Mouse (Mus musculus): ENCODE measurements around the gene Axin2.

Axin2 gene

DNA sequence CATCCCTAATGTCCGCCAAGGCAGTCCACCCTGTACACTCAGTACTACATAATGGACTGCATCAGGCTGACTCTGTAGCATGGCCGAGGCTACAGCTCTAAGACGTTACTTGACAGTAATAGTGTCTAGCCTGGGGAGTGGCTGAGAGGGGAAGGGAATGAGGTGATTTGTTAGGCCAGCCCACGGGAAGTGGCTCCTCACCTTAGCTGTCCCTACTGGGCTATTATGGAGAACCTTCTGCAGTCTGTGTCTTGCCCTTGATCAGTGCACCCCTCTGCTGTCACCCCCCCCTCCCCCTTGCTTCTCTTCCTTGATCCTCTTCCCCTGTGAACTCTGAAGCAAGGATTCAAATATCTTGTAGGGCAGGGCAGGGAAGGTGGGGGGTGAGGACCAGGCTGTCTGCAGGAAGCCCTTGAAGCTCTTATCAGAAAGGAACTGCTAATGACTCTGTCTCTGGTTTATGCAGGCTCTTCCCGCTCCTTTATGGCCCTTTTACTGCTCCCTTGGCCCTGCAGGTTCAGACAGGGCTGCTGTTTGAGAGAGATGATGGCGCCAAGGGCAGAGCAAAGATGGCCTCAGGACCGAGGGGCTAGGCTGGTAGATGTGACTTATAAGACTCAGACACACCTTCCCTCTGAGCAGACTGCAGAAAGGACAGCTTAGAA is 13.4 kb upstream of the Axin2 start:
- DNase-seq (ENCODE audit: low spot score): no peak

DNA sequence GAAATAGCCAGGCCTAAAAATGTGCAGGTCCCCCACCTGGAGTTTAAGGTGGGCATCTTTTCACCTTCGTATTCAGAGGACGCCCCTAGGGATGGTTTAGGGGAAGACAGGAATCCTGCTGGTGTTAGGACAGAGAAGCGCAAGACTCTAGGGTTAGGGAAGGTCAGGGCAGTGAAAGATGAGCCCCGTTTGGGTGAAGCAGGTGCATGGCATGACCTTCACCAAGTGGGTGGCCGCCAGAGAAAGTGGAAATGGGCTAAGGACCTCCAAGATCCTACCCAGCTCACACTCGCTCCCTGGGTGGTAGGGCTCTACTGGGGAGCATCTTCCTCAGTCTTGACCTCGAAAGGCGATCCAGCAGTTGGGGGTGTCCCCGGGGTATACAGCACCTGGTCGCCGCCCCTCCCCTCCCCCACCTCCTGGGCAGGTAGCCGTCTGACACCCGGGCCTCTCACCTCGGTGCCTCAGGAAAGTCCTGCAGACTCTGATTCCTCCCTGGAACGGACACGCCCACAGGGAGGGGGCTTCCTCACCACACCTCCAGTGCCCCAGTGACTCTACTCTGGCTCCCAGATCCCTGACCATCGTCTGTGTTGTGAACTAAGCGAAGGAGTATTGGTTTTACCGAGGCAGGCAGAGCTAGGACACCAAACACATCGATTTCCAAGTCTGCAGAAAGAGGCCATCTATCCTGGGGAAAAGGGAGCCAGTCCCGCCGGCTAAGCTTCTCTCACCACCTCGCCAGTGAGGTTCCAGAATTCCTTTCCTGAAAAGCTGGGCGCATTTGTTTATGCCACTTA is 10.6 kb upstream of the Axin2 start:
- no peak for DNase-seq (ENCODE audit: low spot score)

DNA sequence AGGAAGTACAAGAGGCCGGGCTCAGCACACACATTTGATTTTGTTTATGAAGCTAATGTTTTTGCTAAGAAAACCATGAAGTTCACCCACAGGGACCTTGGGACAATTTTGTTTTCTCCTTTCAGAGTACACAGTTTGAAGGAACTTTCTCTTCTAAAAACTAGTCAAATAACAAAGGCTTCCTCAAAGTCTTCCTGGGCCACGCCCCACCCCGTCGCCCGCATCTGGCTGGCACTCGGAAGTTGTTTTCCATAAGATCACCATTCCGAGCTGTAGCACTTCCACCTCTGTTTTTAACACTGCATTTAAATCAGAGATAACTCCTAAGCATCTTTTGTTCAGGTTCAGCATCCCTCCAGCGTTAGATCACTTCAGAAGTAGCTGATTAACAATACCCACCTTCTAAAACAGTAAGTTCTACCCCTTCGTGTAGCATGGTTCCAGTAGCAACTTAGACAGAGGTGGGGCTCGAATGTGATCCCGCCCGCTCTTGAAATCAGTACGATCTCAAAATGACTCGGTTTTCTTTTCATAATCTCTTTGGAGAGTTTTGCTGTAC is 9.7 kb upstream of the Axin2 start:
- no peak for DNase-seq (ENCODE audit: low spot score)

DNA sequence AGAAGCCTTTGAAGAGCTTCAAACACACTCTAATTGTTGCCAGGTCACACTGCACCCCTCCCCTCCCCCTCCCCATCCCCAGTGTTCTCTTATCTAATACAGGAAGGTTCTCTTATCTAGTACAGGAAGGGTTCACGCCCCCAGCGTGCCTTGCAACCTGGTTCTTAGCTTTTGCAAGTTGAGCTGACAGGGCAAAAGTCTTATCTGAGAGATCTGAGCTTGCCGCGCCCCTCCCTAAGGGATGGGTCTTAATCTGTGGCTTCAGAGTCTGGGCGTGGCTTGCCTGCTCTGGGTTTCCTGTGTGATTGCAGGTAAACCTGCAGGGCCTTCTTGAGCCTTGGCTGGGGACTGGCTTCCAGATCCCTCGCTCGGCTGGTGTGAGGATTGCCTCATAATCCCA is 9.2 kb upstream of the Axin2 start:
- DNase-seq (ENCODE audit: low spot score): no peak

DNA sequence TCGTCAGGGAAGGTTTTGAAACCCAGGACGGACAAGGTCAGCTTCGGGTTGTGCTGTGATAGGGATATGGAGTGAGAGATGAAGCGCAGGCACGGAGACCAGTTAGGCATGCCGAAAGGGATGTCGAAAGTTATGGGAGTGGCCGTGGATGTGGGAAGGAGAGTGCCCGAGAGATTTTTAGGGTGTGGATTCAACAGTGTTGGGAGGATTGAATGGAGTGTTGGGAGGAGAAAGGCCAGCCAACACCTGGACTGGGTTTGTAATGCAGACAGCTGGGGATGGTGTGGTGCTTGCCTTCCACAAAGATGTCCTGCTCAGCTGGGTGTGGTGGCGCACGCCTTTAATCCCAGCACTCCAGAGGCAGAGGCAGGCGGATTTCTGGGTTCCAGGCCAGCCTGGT is 8.0 kb upstream of the Axin2 start:
- no peak for DNase-seq (ENCODE audit: low spot score)

DNA sequence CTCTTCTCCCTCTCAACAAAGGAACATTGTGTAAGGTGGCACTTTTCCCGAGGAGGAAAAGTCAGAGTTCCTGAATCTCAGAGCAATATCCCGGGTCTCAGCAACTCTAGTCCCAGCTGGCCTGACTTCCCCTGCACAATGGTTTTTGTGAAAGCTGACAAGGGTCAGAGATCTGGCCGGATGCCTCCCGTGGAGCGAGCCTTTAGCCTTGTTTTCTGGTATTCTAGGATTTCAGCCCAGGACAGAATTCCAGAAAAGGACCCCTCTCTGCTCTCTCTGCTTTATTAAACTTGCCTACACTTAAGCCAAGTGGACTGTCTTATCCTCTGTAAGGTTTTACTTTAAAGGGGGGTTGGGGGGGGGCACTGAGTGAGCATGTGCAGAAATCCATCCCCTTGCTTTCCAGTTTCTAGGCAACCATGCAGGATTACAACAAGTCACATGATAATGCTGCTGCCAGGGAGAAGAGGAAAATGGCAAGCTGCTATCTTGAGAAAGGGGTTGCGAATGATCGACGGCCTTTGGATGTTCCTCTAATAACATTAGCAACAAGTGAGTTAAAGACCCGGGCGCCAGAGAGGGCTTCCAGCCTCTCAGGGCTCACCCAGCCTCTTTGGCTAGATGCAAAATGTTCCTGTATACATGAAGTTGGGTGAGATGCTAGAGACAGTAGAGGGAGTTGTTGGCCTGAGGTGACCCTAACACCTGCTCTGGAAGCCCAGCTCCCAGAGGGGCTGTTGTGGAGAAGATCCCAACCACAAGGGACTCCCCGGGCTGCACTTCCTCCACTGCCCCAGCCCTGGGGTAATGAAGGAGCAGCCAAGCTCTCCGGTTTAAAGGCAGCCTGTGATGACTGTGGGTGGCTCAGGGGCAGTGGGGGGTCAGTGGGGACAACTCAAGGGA is 2.5 kb upstream of the Axin2 start:
- DNase-seq (ENCODE audit: low spot score): no peak

DNA sequence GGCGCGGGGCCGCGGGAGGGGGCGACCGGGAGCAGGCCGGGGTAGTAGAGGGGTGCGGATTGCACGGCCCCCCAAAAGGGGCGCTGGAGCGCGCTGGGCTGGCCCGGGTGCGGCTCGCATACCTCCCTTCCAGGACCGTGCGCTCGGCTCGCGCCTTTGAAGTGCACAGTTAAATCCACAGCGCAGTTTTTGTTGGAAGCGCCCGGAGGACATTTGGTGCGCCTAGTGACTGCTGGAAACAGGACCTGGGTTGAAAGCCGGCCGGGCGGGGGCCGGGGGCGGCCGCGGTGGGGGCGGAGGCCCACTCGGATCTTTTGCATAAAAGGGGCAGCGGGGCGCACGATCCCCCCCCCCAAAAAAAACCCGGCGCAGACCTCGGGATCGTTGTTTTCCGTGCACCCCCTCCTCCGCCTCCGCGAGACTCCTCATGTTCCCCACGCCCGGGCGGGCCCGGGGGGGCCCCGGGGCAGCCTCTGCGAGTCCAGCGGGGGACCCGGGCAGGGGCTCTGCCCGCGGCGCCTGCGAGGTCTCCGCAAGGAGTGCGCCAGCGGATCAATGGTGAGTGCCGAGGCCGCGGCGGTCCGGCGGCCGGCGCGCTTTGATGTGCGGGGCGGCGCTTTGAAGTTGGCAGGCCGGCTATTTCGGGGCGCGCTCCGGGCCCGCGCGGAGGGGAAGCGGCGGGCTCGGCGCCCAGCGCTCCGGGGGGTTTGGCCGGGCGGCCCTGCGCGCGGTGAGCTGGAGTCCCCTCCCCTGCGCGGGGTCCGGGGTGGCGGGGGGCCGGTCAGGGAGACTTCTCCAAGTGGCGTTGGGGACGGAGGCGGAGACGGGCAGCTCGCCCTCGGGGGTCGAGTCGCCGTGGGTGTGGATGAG is 722 bp downstream of the Axin2 start:
- peak; percentile 41 for DNase-seq (ENCODE audit: low spot score)

DNA sequence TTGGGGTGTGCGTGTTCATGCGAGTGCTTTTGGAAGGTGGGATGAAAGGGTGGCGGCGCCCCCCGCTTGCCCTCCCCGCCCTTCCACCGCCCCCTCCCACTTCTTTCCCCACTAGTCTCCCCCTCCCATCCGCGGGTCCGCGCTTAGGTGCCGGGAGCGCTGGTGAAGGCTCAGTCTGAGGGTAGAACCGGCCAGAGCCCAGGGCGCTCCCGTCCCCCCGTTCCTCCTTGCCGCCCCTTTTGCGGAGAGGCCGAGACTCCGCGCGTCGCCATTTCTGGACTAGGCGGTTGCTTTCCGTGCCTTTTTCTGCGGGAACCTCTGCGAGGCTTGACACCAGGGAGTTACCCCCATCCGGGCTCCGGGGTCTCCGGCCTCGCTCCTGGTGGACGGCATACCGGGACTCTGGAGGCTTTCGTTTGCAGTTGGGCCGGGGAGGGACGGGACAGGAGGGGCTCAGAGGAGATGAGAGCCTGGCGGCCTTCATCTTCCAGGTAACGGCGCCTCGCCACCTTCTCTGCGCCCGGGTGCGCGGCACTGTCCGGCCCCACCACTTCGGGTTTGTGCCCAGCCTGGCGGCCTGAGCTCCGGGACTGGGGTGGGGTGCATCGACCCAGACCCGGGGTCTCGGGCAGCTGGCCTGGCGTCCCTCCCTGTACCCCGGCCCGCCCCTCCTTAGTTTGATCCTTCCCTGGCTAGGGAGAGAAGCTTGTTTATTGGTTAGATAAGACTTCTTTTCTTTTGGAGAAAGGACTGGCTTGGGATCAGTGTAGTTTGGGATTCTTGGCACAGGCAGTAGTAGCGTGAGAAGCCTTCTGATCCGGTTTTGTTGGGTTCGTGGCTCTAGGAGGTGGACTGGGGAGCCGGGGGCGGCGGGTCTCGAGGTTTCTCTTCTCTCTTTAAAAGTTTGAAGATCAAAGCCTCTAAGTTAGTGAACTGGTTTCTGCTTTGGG is 1.6 kb downstream of the Axin2 start:
- no peak for DNase-seq (ENCODE audit: low spot score)

DNA sequence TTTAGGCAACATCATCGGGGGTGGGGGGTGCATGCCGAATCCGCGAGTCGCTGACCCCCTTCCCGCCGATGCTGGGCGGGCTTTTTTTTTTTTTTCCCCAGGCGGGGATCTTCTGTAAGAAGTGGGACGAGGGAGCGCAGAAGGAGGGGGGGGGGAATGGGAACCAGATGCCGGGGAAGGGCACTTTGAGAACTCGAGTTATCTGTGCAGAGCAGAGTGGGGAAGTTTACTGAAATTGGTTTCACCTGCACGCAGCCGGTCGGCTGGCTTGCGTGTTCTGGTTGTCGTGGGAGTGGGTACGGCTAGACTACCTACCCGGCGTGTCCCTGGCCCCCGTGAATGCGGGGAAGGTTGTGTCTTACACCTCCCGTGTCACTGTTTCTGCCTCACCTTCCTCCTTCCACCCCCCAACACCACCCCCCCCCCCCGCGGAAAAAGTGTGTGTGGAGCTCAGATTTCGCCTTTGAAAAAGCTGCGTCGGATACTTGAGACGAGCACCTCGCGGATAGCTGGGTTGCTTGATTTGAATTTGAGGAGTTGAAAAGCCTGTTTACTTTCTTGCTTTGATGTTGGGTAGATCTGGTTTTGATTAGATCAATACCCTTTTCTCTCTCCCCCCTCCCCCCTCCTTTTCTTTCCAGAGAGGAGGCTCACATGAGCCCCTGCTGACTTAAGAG is 2.5 kb downstream of the Axin2 start:
- DNase-seq (ENCODE audit: low spot score): no peak

DNA sequence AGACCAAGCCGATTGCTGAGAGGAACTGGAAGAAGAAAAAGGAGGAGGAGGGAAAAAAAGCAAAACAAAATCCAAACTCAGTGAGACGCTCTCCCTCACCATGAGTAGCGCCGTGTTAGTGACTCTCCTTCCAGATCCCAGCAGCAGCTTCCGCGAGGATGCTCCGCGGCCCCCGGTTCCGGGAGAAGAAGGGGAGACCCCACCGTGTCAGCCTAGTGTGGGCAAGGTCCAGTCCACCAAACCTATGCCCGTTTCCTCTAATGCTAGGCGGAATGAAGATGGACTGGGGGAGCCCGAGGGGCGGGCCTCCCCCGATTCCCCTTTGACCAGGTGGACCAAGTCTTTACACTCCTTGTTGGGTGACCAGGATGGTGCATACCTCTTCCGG is 3.0 kb downstream of the Axin2 start:
- no peak for DNase-seq (ENCODE audit: low spot score)

DNA sequence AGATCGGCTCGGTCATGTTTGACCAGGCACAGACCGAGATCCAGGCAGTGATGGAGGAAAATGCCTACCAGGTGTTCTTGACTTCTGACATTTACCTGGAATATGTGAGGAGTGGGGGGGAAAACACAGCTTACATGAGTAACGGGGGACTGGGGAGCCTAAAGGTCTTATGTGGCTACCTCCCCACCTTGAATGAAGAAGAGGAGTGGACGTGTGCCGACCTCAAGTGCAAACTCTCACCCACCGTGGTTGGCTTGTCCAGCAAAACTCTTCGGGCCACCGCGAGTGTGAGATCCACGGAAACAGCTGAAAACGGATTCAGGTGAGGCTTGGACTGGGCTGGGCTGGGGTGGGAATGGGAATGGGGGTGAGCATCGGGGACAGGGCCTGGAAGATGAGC is 3.6 kb downstream of the Axin2 start:
- no peak for DNase-seq (ENCODE audit: low spot score)

DNA sequence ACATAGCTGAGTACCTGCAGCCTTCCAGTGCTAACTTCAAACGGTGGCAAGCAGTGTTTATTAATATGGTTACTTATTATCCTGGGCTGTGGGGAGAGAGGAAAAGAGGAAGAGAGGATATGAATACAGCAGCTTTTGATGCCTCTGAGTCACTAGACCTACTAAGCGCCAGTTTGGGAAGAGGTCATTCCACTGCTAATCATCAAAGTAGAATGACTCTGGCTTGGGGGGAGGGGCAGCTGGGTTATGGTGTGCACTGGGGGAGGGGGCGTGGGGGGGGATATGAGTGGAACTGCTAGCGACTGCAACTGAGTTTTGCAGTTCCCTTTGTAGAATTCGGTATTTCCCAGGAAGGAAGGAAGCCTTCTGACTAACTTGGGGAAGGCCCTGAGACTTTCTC is 4.2 kb downstream of the Axin2 start:
- DNase-seq (ENCODE audit: low spot score): no peak

DNA sequence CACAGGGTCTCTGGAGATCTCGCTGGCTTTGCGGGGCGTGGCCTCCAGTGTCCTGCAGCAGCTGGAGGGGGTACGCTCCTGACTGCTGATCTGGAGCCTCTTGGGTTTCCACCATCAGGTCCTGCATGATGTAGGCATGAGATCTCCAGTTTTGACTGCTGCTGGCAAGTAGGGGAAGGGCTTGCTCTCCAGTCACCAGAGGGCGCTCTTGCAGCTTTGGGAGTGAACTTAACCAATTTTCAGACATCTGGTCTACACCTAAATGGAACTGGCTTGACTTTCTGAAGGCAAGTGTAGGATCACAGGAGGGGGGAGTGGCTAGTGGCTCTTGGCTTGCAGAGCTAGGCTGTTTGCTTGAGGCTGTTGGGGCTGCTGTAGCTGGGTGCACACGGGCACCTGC is 5.1 kb downstream of the Axin2 start:
- peak; percentile 58 for DNase-seq (ENCODE audit: low spot score)

DNA sequence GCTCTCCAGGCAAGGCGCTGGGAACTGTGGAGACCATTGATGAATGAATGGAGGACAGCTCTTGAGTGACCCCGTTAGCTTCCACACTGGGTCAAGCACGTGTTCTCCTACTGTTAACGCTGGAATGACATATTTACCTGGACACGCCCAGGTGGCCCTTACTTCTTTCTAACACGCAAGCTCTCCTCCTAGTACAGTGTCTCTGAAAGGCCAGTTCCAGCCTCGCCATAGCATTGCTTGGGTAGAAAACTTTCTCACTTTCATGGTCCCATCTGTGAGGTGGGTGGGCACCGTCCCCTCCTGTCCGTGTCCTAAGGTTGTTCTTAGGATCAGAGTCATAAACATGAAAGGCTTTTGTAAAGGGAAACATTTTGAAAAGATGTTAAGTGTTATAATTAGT is 5.7 kb downstream of the Axin2 start:
- DNase-seq (ENCODE audit: low spot score): no peak

DNA sequence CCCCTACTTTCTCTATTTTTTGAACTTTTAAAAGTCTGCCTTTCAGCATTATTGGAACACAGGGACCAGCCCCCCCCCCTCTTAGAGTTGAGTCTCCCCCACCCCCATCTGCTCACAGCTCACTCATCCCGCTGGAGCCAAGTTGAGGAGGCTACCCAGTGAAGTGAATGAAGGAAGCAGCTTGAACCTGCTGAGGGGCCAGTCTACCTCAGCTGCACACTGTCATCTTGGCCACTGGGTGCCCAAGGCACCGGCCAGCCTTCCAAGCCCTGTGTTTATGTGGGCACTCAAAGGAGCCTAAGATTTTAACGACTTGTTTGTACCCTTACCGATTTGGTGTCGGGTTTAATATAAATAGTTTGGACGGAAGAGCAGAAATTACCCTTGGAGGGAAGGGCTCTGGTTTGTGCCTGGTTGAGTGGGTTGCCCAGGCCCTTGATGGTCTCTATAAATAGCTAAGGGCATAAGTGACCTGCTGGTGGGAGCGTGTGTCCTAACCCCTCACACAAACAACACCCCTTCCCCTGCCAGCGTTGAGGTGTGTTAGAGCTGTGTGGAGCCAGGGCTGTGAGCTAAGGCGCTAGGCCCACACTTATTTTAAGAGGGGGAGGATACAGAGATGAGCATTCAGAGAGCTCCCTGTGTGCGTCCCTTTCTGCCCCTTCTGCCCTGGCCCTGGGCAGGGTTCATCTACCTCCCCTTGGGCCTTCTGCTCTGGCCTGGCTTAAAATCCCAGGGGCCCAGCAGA is 6.4 kb downstream of the Axin2 start:
- no peak for DNase-seq (ENCODE audit: low spot score)

DNA sequence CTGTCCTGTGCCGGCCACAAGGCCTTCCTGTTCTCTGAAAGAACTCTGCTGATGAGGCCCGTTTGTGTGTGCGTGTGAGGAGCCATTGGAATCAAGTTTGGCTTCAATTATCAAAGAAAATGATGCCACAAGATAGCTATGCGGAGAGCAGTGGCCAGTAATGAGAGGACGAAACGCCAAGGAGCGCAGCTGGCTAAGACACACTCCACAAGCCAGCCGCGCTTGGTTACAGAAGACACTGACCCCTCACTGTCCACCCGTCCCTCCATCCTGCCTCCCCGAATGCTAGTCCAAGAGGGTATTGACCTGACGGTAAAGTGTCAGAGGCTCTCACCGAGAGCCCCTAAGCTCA is 6.9 kb downstream of the Axin2 start:
- DNase-seq (ENCODE audit: low spot score): no peak

DNA sequence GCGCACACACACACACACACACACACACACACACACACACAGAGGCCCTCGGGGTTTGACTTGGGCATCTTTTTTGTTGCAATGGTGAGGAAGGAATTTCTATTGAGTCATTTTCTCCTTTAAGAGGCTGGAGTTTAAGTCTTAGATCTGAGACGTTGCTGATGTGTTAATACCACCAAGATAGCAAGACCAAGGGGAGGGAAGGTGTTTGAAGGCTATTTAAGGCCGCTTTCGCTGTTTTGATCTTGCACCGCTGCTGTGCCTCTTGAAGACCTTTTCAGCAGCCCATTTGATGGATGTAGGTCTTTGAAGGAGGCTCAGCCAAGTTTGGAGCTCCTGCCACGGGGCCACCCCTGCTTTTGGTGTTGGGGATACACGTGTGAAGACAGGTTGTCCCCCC is 7.9 kb downstream of the Axin2 start:
- DNase-seq (ENCODE audit: low spot score): no peak

DNA sequence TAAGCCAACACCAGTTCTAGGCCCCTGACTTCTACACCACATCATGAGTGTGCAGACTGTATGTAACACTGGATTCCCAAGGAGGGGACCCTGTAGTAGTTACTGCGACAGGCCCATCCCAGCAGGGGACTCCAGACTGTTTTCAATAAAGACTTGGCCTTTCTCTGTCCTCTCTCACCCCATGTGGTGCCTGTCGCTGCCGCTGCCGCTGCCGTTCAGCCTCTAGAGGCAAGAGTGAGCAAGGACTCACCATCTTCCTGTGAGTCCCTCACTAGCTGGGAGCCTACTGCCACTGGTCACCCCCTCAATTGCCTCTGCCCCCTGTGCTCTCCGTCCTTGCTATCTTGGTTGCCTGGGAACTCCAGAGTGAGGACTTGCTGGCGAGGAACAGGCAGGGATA is 8.6 kb downstream of the Axin2 start:
- no peak for DNase-seq (ENCODE audit: low spot score)

DNA sequence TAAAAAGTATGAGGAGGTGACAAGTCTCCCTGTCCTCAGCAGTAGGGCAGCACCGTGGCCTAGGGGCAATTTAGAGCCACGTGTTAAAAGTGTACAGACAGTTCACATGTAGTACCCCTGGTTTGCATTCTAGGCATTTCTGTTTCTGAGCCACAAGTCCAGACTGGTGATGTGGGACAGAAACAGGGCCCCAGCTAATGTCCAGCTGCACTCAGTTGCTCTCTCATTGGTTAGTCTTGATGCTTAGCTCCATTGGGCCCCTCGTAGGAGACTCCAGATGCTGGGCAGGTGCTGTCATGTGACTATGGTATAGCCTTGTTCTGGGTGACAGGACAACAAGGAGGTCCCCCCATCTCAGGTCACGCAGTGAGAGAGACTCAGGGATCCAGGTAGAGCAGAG is 9.0 kb downstream of the Axin2 start:
- no peak for DNase-seq (ENCODE audit: low spot score)

Data from urinary bladder, postnatal 10 days (tissue).